Mouse (Mus musculus) neural tube, embryonic 14.5 days (tissue): ENCODE measurements around the gene Ssbp3. TPM values are rescaled to one million over a fixed set of nuclear protein-coding genes. Genes with fewer than 3 reads are reported as not detected.
A peak's percentile ranks its signal among the peaks of the same experiment; 100 is the strongest.

Experiments
- ATAC-seq: fragments of 200-750 bp; cut with Nextera tagmentation; 2 replicates; pipeline ENCODE4 v1.8.0; 2017; ENCODE audit warnings: low read depth, mild to moderate bottlenecking, moderate TSS enrichment, moderate library complexity
- H3K27ac ChIP-seq: fragments of 300-500 bp; sonication (generic); 2 replicates; pipeline ENCODE4 v1.5.1; 2014; ENCODE audit warnings: low read depth, mild to moderate bottlenecking, control low read depth, low read length, moderate library complexity, mixed read lengths
- H3K27me3 ChIP-seq: fragments of 300-500 bp; sonication (generic); 2 replicates; pipeline ENCODE4 v1.6.1; 2014; ENCODE audit warnings: low read length; ENCODE audit not compliant: control insufficient read depth, insufficient read depth
- H3K36me3 ChIP-seq: fragments of 300-500 bp; sonication (generic); 2 replicates; pipeline ENCODE4 v1.6.1; 2014; ENCODE audit warnings: low read length, mixed read lengths; ENCODE audit not compliant: control insufficient read depth, insufficient read depth
- H3K4me1 ChIP-seq: fragments of 300-500 bp; sonication (generic); 2 replicates; pipeline ENCODE4 v1.6.1; 2014; ENCODE audit warnings: low read length; ENCODE audit not compliant: control insufficient read depth, insufficient read depth
- H3K4me2 ChIP-seq: fragments of 300-500 bp; sonication (generic); 2 replicates; pipeline ENCODE4 v1.6.1; 2014; ENCODE audit warnings: mild to moderate bottlenecking, low read depth, low read length, control low read depth
- H3K4me3 ChIP-seq: fragments of 300-500 bp; sonication (generic); 2 replicates; pipeline ENCODE4 v1.5.1; 2014; ENCODE audit warnings: low read depth, low read length, control low read depth, mixed read lengths
- H3K9ac ChIP-seq: fragments of 300-500 bp; sonication (generic); replicated peaks from 2 replicates; pipeline ENCODE4 v1.6.1; 2014; ENCODE audit warnings: low read depth, mild to moderate bottlenecking, control low read depth, low read length, mixed read lengths
- H3K9me3 ChIP-seq: fragments of 300-500 bp; sonication (generic); 2 replicates; pipeline ENCODE4 v1.6.1; 2016; ENCODE audit warnings: low read length; ENCODE audit not compliant: control insufficient read depth
- WGBS: fragments of 180-500 bp; shearing (Covaris S2); extraction: QIAGEN DNeasy Blood & Tissue Kit; methylation state at CpG from one replicate; pipeline ENCODE4 v1.1.7; 2014; 5-methylcytosine and 5-hydroxymethylcytosine counted together
- polyA plus RNA-seq: library from polyadenylated mRNA; unstranded; fragments of >200 nt; fragmentation: Nextera tagmentation; extraction: Ambion mirVana; gene quantifications from 2 replicates; pipeline ENCODE4 v1.2.1, GENCODE M21; 2014

Gene Ssbp3
- polyA plus RNA-seq, 1 experiment from 2014 or later: 106 TPM

- 92% methylated on average over 4 of the region's 4 CpGs for WGBS
These were observed 168.4 kb downstream of the Ssbp3 start for GRCm38 (mm10) chr4:107078894-107079293.

DNA sequence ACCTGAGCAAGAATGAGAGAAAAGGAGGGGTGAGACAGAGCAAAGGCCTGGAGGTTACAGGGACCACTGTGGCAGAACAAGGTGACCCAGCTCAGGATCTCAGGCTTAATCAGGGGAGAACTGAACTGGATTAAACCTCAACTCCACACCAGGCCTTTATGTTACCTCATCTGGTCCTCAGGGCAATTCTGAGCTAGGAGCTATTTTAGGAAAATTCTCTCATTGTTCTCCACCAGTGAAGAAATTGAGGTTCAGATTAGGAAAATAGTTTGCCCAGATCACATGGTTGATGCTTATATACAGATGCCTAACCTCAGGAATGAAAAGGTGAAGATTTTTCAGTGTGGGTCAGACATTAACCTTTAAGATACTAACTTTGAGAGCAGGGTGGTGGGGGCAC lies 169.2 kb downstream of the Ssbp3 start:
- Histone ChIP-seq H3K27me3 (no peaks in the 10 kb centered on the region), H3K27ac (no peak overlapping the region), H3K4me3 (no peak overlapping the region), H3K9me3 (no peaks in the 10 kb centered on the region), H3K4me1 (peaks cover 5% of the 10 kb centered on the region; the same call in 1 of the 2 replicates), H3K36me3 (no peaks in the 10 kb centered on the region), H3K4me2 (no peak overlapping the region), H3K9ac (no peak overlapping the region)
- ATAC-seq: no peak

More at GRCm38 (mm10) chr4:107078894-107079293, 168.4 kb downstream of the Ssbp3 start:
- Histone ChIP-seq H3K4me3 (no peak overlapping the region), H3K27me3 (no peaks in the 10 kb centered on the region), H3K4me2 (no peak overlapping the region), H3K36me3 (no peaks in the 10 kb centered on the region), H3K4me1 (no peaks in the 10 kb centered on the region), H3K27ac (no peak overlapping the region), H3K9ac (no peak overlapping the region), H3K9me3 (no peaks in the 10 kb centered on the region)
- ATAC-seq: no peak

DNA sequence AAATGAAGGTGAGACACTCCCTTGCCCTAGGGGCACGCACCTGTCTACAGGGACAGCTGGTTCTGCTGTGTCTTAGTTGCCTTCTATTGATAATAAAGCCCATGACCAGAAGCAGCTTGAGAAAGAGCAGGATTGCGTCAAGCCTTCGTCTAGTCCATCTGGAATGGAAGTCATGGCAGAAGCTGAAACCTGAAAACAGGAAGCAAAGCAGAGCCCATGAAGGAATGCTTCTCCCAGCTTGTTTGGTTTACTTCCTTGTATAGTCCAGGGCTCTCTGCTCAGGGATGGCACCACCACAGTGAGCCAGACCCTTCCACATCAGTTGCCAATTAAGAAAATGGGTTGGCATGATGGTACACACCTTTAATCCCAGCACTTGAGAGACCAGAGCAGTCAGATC lies 171.7 kb downstream of the Ssbp3 start:
- 87% methylated on average over 3 of the region's 3 CpGs for WGBS
- Histone ChIP-seq H3K9ac (no peak overlapping the region), H3K4me1 (peaks cover 8% of the 10 kb centered on the region; the same call in 1 of the 2 replicates), H3K9me3 (no peaks in the 10 kb centered on the region), H3K4me3 (no peak overlapping the region), H3K36me3 (no peaks in the 10 kb centered on the region), H3K27ac (no peak overlapping the region), H3K27me3 (no peaks in the 10 kb centered on the region), H3K4me2 (no peak overlapping the region)
- no peak for ATAC-seq

DNA sequence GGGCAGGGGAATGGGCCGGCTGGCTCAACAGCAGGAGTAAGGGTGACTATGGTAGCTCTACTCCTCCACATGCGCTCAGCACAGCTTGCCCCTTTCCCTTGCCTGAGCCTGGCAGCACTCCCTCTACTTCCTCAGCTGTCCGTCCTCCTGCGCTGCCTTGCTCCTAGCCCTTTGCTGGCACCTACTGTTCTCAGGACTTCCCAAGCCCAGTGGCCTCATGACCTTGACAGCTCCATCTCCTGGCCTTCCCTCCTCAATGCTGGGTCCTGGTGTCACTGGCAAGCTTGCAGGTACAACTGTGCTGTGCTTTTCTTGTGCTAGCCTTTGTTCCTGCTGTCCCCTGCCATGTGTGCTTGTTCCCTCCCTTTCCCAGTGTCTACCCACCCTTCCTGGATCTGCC lies 172.6 kb downstream of the Ssbp3 start:
- no peak overlapping the region for H3K4me2 ChIP-seq
- no peak overlapping the region for H3K9ac ChIP-seq
- no peak overlapping the region for H3K4me3 ChIP-seq
- no peak for ATAC-seq
- H3K4me1 ChIP-seq: peaks cover 8% of the 10 kb centered on the region; the same call in 1 of the 2 replicates
- no peaks in the 10 kb centered on the region for H3K9me3 ChIP-seq
- H3K36me3 ChIP-seq: no peaks in the 10 kb centered on the region
- H3K27ac ChIP-seq: no peak overlapping the region
- 100% methylated on average over 4 of the region's 4 CpGs for WGBS
- no peaks in the 10 kb centered on the region for H3K27me3 ChIP-seq

DNA sequence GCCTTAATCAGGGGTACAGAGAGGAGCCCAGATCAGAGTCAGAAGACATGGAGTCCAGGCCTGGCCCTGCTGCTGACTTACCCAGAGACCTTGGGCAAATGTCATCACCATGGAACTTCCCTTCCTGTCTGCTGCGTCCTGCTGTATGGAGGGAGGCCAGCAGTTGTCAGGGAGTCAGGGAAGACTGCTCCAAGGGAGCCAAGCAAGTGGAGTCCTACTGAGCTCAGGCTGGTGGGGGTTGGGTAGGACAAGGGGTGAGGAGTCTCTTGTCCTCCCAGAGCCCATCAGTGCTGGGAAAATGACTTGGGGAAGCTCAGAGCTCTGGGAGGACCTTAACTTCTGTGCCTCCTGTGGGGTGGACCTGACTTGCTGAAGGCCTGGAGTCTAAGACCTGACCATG lies 173.8 kb downstream of the Ssbp3 start:
- Histone ChIP-seq H3K36me3 (no peaks in the 10 kb centered on the region), H3K9ac (no peak overlapping the region), H3K27ac (peak overlapping the region; percentile 66), H3K9me3 (no peaks in the 10 kb centered on the region), H3K4me1 (peaks cover 8% of the 10 kb centered on the region; the same call in 1 of the 2 replicates), H3K4me2 (no peak overlapping the region), H3K27me3 (no peaks in the 10 kb centered on the region), H3K4me3 (no peak overlapping the region)
- 5% methylated on average over 1 of the region's 1 CpGs for WGBS
- ATAC-seq: peak; percentile 72

DNA sequence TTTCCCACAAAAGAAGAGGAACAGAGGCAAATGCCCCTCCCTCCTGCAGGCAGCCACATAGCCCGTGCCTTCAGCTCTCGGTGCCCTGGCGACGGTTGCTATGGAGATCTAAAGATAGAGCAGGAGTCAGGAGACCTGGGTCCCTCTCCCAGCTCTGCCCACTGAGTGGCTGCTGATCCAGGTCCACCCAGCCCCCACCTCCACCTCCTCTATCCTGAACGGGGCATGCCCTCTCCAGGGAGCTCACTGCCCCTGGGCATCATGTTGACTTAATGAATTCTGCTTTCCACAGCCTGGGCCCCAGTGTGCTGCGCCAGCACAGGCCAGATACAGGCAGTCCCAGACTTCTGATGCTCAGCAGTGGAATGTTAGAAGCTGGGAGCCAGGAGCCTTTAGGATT lies 174.4 kb downstream of the Ssbp3 start:
- no peaks in the 10 kb centered on the region for H3K36me3 ChIP-seq
- 5% methylated on average over 6 of the region's 6 CpGs for WGBS
- no peak overlapping the region for H3K9ac ChIP-seq
- H3K27ac ChIP-seq: peak overlapping the region; percentile 66
- ATAC-seq: peak; percentile 94
- no peaks in the 10 kb centered on the region for H3K9me3 ChIP-seq
- H3K4me3 ChIP-seq: no peak overlapping the region
- H3K27me3 ChIP-seq: no peaks in the 10 kb centered on the region
- peaks cover 8% of the 10 kb centered on the region; the same call in 1 of the 2 replicates for H3K4me1 ChIP-seq
- no peak overlapping the region for H3K4me2 ChIP-seq

DNA sequence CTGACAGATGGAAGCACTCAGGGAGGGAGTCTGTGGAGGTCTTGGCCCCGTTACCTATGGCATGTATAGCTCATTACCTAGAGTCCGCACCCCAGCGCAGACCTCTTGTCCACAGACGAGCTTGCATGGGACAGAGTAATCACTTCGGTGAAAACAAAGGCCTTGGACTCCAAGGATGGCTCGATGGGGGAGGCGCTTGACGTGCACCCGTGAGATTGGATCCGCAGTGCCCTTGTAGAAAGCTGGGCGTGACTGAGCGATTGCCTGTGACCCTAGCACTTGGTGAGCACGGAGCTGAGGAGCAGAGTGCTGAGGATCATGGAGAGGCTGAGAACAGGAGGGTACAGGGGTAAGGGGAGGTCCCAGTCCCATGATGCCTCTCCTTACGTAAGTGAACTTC lies 181.2 kb downstream of the Ssbp3 start:
- no peak for ATAC-seq
- Histone ChIP-seq H3K27ac (no peak overlapping the region), H3K27me3 (no peaks in the 10 kb centered on the region), H3K4me3 (no peak overlapping the region), H3K4me1 (peaks cover 6% of the 10 kb centered on the region; the same call in 1 of the 2 replicates), H3K9me3 (no peaks in the 10 kb centered on the region), H3K9ac (no peak overlapping the region), H3K36me3 (no peaks in the 10 kb centered on the region), H3K4me2 (no peak overlapping the region)
- 85% methylated on average over 14 of the region's 14 CpGs for WGBS

DNA sequence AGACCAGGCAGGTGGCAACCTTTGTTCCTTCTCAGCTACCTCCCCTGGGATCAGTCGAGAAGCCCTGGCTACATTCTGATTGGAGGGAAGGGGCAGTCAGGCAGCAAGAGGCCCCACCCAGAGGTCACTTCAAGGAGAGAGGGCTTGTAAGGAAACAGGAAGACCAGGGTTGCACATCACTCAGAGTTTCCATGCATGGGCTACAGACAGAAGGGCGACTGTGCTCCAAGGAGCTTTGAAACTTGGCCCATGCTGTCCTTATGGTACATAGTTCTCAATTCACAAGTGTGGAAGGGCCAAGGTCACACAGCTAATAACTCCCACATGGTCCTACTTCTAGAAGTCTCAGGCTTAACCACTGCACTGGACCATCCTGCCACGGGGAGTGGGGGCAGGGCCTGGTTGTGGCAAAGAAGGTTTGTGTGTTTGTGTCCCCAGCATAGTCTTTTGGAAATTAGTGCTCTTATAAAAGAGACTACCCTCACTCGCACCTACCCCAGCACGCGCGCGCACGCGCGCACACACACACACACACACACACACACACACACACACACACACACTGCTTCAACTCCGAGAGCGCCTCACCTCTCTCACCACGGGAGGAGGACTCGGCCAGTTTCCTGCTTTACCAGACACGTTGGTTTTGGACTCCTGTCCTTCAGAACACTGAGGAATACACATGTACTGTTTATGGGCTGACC lies 184.1 kb downstream of the Ssbp3 start:
- Histone ChIP-seq H3K4me1 (peaks cover 10% of the 10 kb centered on the region; the same call in 1 of the 2 replicates), H3K36me3 (no peaks in the 10 kb centered on the region), H3K9ac (no peak overlapping the region), H3K9me3 (no peaks in the 10 kb centered on the region), H3K27ac (no peak overlapping the region), H3K27me3 (no peaks in the 10 kb centered on the region), H3K4me2 (no peak overlapping the region), H3K4me3 (no peak overlapping the region)
- WGBS: 83% methylated on average over 16 of the region's 16 CpGs
- no peak for ATAC-seq

- no peak overlapping the region for H3K9ac ChIP-seq
- no peak for ATAC-seq
- H3K27ac ChIP-seq: no peak overlapping the region; the same call in 1 of the 2 replicates
These were observed 185.5 kb downstream of the Ssbp3 start for GRCm38 (mm10) chr4:107096043-107096442.

More at GRCm38 (mm10) chr4:107096043-107096442, 185.5 kb downstream of the Ssbp3 start:
- no peak overlapping the region for H3K4me3 ChIP-seq
- H3K4me1 ChIP-seq: peaks cover 10% of the 10 kb centered on the region; the same call in 1 of the 2 replicates
- H3K36me3 ChIP-seq: no peaks in the 10 kb centered on the region
- no peak overlapping the region for H3K4me2 ChIP-seq
- H3K27me3 ChIP-seq: no peaks in the 10 kb centered on the region
- no peaks in the 10 kb centered on the region for H3K9me3 ChIP-seq
- 22% methylated on average over 6 of the region's 6 CpGs for WGBS
